Mouse (Mus musculus): ENCODE results near the gene Tmem273. TPM values are rescaled to one million over a fixed set of nuclear protein-coding genes. Genes with fewer than 3 reads are reported as not detected.

Tmem273 gene
- polyA plus RNA-seq, 1 experiment from 2014 or later: 0.73 TPM

- Histone ChIP-seq H3K27ac (peak overlapping the region; percentile 91), H3K27me3 (no peaks in the 10 kb centered on the region), H3K4me3 (peak overlapping the region; percentile 24), H3K36me3 (0 out of 2 replicates have a peak, but pooled peaks cover 9% of the 10 kb centered on the region), H3K9ac (no peak overlapping the region), H3K4me1 (replicated peaks) (peaks cover 60% of the 10 kb centered on the region), H3K9me3 (replicated peaks) (no peaks in the 10 kb centered on the region), H3K4me2 (peak overlapping the region; percentile 52)
- WGBS: 6% methylated on average over 6 of the region's 6 CpGs
- ATAC-seq (replicated peaks; ENCODE audit: insufficient number of reproducible peaks, insufficient read depth, low FRiP score, low read depth): peak; percentile 85
Measured at GRCm38 (mm10) chr14:32861149-32861581, 75.4 kb downstream of the Tmem273 start.

GRCm38 (mm10) chr14:32861656-32862055 is 75.9 kb downstream of the Tmem273 start:
- 53% methylated on average over 2 of the region's 2 CpGs for WGBS
- Histone ChIP-seq H3K4me3 (no peak overlapping the region), H3K4me1 (replicated peaks) (peaks cover 56% of the 10 kb centered on the region), H3K27me3 (no peaks in the 10 kb centered on the region), H3K36me3 (0 out of 2 replicates have a peak, but pooled peaks cover 9% of the 10 kb centered on the region), H3K27ac (peak overlapping the region; percentile 91), H3K9me3 (replicated peaks) (no peaks in the 10 kb centered on the region), H3K9ac (0 out of 2 replicates have a peak overlapping the region, but pooled peaks have one; percentile 19), H3K4me2 (peak overlapping the region; percentile 52)
- no peak for ATAC-seq (replicated peaks; ENCODE audit: insufficient number of reproducible peaks, insufficient read depth, low FRiP score, low read depth)

- 73% methylated on average over 3 of the region's 3 CpGs for WGBS
- H3K27me3 ChIP-seq: no peaks in the 10 kb centered on the region
- H3K36me3 ChIP-seq: 0 out of 2 replicates have a peak, but pooled peaks cover 9% of the 10 kb centered on the region
- H3K27ac ChIP-seq: no peak overlapping the region
- no peaks in the 10 kb centered on the region for H3K9me3 ChIP-seq (replicated peaks)
- H3K4me1 ChIP-seq (replicated peaks): peaks cover 26% of the 10 kb centered on the region
- no peak overlapping the region for H3K9ac ChIP-seq
- ATAC-seq (replicated peaks; ENCODE audit: insufficient number of reproducible peaks, insufficient read depth, low FRiP score, low read depth): no peak
- no peak overlapping the region for H3K4me2 ChIP-seq
- no peak overlapping the region for H3K4me3 ChIP-seq
Measured at GRCm38 (mm10) chr14:32865331-32865730, 79.6 kb downstream of the Tmem273 start.

Other genes starting within 250 kb of the Tmem273 start
- 0.24 and 0.43 TPM in 2 replicates for gene Prrxl1, start 186.6 kb upstream of the Tmem273 start, polyA plus RNA-seq (2015; fragmentation: Nextera tagmentation; extraction: Ambion mirVana)
- gene 3425401B19Rik, start 100.7 kb upstream of the Tmem273 start, polyA plus RNA-seq (2015; fragmentation: Nextera tagmentation; extraction: Ambion mirVana): 11.1 and 11.3 TPM in 2 replicates
- 0.11 and 0.13 TPM in 2 replicates for gene Fam170b, start 48.0 kb downstream of the Tmem273 start, polyA plus RNA-seq (2015; fragmentation: Nextera tagmentation; extraction: Ambion mirVana)
- gene Vstm4, start 70.8 kb downstream of the Tmem273 start, polyA plus RNA-seq (2015; fragmentation: Nextera tagmentation; extraction: Ambion mirVana): 20.3 and 25.4 TPM in 2 replicates
- 0.13 and 0.25 TPM in 2 replicates for gene Lrrc18, start 205.4 kb downstream of the Tmem273 start, polyA plus RNA-seq (2015; fragmentation: Nextera tagmentation; extraction: Ambion mirVana)

All from heart, embryonic 15.5 days (tissue).